Mouse (Mus musculus): ENCODE data around the gene Kctd6.
"Not testable (repeated sequence)": the region's sequence is repeated elsewhere in the genome, so short reads cannot be mapped to it uniquely, and the experiment has no call there.

Gene Kctd6

DNA sequence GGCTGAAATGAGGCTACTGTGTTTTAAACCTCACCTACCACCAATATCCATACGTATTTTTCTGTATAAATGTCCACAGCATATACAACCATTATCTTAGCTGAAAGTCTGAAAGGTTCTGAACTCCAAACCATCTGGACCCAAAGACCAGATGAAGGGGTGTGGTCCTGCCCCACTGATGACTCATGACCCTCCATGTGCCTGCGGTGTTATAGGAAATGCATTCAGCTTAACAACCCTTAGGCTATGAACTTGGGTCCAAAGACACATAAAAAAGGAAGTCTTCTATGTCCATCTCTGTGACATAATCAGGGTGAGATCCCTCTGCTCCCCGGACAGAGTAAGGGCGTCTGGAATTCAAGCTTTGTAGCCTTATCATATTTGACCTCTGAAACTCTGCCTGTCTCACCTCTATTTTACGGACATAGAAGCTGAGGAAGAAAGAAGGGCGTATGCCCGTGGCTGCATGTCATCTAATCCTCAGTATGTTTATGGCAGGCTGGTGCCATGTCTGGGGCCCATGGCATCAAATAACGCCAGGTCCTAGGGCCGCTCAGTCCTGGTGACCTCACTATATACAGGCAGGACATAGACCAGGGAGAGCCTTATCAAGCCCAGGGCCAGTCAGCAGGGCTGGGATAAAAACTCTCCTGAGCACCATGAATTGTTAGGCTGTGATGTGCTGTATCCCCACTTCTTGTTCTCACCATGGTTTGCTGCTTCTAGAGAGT lies 36.4 kb downstream of the Kctd6 start:
- DNase-seq (ENCODE audit: low spot score) = no peak

DNA sequence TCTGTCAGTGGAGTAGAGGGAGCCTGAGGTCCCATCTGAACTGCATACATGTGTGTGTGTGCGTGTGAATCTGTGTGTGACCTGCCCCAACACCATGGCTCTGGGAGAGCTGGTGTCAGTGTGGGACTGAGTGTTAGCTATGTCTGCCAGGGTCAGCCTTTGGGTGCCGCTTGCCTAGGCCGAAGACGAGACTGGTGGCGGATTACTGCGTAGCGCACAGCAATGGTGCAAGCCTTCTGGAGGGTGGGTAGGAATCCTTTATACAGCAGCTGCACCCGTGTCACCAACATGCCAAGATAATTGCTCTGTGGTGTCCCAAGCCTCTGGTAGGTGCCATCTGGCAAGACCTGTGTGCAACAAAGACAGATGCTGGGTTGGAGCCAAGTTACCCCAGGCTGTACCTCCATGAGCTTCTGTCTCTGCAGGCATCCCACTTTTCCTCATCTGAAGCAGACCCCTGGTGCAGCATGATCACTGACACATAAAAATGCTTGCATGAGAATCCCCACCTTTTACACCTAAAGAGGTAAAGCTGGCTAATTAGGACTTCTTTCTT lies 37.5 kb downstream of the Kctd6 start:
- DNase-seq (ENCODE audit: low spot score) = no peak

DNA sequence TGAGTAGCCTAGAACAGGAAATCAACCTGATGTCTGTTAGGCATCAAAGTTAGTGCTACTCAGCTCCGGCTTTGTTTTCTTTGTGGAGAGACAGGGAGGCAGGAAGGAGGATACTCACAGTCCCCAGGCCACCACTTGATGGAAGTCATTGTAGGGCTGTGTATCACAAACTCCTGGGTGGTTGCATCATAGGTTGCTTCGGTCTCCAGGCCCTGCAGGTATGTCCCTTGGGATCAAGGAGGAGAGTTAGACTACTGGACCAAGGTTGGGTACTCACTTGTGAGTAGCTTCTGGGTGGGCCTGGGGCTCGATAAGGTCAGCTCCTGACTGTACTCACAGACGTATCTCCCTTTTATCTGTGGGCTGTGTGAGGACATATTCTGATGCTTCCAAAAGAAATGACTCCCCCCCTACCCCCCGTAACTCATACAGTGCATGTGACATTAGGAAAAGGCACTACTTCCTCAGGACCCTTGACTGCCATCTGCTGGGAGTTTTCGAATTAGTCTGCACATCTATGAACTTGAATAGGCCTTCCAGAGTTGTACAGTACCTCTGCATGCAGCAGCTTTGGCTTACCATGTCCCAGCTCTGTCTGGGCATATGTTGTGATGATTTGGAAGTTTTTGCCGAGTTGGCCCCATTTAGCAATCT lies 41.3 kb downstream of the Kctd6 start:
- no peak for DNase-seq (ENCODE audit: low spot score)

DNA sequence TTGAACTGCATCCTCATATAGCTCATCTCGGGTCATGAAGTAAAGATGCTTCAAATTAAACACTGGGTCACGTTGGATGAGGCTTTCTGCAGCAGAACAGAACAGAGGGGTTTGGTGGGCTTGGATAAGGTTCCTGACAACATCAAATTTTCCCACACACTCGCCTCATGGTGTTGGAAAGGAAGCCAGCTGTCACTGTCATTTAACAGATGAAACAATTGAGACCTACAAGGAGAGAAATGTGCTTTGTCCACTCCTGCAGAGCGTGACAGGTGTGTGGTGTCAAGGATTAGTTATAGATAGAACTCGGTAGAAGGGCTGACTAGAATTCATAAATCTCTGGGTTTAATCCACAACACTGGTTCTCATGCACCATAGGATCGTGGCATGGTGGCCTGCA lies 42.1 kb downstream of the Kctd6 start:
- no peak for DNase-seq (ENCODE audit: low spot score)

DNA sequence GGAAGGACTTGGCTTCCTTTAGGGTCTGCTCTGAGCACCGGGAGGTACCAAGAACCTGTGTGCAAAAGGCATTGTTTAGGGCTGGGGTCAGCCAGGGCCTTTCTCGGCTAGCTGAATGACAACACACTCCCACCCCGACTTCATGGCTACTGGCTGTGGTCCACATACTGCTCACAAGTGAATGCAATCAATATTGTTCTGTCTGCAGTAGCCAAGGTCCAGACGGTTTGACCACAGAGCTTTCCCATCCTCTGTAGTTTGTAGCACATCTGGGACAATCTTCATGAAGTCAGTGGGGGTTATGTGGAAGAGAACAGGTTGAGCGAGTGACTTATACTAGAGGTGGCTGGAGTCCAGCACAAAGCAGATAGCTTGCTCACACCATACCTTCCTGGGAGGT lies 42.9 kb downstream of the Kctd6 start:
- DNase-seq (ENCODE audit: low spot score) = no peak

DNA sequence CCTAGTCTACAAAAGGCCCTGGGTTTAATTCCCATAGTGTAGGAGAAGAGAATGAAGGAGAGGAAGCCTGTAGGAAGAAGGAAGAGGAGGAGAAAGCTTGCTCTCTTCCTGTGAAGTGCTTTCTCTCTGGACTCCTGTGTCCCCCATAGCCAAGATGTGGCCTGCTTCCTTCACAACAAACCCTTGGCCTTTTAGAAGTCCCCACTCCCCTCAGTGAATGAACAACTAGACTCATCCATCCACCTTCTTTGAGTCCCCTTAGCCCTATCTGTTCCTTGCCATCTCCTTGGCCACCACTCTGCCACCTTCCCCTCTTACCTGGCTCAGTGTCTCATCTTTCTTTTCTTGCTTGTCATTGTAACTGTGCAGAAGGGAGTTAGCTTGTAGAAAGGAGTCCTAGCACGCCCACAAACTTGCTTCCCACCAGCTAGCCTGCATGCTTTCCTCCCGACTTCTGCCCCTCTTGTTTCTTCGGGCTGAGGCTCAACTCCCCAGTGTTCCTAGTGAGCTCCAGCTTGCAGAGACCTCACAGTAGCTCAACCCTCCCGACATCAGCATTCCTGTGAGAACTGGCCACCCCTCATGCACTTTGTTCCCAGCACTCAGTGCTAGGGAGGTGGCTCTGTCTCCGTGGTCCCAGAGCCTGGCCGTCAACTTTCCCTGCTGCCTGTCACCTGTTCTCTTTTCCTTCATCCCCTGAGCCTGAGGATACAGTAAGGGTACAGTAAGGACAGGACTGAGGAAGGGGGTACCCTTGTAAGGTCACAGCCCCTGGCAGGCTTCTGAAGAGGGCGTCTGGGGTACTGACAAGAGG lies 43.8 kb downstream of the Kctd6 start:
- no peak for DNase-seq (ENCODE audit: low spot score)

DNA sequence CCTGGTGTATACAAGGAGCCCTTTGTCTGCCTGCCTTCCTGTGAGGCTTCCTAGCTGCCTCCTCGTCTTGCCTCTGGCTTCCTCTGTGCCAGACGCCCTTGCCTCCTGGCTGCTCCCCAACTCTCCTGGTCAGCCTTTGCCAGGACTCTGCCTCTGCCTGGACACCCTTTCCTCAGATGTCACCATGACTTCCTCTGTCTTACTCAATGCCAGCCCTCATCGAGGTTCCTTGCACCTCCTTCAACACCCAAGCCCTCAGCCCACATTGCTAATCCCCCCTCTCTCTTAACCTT lies 44.3 kb downstream of the Kctd6 start:
- no peak for DNase-seq (ENCODE audit: low spot score)

DNA sequence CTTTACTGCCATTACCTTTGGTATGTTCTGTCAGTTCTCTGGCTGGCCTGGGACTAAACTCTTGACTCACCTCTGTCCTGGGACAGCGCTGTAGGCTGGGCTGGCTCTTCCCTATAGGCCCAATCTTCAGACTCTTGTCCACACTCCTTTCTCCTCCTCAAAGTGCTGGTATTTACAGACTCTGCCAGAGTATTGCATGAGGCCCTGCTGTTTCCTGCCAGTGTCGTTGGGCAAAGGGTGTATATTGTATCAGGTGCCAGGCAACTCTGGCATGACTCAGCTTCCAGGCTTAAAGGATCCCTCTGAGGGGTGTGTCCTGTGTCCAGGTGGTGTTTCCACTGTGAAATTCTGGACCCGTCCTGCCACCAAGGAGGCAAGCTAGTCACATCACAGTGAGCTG lies 44.8 kb downstream of the Kctd6 start:
- no peak for DNase-seq (ENCODE audit: low spot score)

DNA sequence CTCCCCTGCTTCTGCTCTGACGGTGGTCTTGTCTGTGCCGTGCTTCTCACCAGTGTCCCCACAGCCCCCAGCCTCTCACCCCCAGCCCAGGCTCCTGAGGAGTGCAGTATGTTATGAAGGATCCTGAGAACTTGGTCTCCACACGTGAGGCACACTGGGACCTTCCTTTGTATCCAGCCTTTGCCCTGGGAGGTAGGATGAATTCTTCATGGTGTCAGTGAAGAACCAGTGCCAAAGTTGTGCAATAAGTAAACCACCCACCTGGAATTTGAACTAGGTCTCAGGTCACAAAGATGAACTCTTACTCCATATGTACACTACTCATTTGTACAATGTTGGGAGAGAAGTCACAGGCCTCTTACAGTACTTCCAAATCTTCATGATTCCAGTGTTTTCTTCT lies 45.2 kb downstream of the Kctd6 start, which contains the start of gene Acox2:
Gene Acox2, minus strand, starts transcription at position 188 of the 400 bp plus-strand sequence.
- DNase-seq (ENCODE audit: low spot score) = no peak

DNA sequence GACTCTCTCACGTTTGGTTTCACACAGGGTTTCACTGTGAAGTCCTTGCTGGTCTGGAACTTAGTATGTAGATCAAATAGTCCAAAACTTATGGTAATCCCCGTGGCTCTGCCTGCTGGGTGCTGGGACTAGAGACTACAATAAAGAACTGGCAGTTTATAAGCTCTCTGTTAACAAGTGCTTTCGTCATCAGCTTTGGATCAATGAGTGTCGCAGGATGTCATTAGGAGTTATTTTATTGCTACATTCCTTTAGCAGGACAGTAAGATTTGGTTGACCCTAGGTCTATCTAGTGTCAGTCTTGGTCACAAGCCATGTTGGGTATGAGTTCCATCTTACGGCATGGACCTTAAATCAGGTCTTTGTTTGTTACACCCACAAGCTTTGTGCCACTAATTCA lies 46.3 kb downstream of the Kctd6 start:
- DNase-seq (ENCODE audit: low spot score) = no peak

DNA sequence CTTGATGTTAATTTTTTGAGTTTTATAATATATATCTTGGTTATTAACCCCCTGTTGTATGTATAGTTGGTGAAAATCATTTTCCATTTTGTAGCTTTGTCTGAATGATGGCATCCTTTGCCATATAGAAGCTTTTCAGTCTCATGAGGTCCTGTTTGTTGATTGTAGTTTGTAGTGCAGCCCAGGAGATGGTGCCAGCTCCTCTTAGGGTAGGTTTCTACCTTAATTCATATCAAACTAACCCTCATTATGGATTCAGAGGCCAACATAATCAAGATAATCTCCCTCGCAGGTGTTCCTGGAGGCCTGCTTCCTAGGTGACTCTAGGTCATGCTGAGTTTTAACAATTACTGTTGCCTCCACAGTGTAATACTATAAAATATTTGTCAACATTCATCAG lies 48.3 kb downstream of the Kctd6 start:
- no peak for DNase-seq (ENCODE audit: low spot score)

DNA sequence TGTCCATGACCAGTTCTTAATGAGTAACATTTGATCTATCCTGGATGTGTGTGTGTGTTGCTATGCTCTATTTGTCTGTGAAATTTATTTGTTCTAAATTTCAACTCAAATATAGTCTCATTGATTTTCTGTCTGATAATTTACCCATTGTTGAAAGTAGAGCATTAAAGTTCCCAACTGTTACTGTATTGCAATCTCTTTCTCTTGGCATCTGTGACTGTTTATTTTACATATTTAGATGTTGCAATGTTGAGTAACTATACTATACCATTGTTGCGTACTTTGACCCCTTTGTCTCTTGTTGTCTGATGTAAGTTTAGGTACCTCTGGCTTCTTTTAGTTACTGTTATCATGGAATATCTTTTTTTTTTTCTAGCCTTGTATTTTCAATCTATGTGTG lies 50.4 kb downstream of the Kctd6 start:
- DNase-seq (ENCODE audit: low spot score) = no peak

DNA sequence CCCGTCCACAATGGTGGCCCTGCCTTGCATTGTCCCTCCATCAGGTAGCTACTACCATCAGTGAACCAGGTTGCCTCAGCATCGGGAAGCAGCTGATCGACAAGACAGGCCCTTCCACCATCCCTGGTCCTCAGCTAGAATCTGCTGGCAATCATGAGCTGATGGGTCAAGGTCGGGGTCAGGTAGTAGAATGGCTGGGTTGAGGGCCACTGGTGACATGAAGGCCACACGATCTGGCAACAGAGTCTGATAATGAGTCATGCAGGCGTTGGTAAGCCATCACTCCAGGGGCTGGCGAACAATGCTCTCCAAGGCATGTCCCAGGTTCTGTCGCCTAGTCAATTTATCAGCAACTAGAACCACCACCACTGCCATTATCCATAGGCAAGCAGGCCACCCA lies 57.3 kb downstream of the Kctd6 start:
- not testable (repeated sequence) for DNase-seq (ENCODE audit: low spot score)
